Mouse (Mus musculus) testis, adult 2 months (tissue): ENCODE data around the gene Fignl2. TPM values are rescaled to one million over a fixed set of nuclear protein-coding genes. Genes with fewer than 3 reads are reported as not detected.
A peak's percentile ranks its signal among the peaks of the same experiment; 100 is the strongest.

Experiments used
- H3K27ac ChIP-seq: fragments of 200-500 bp; 2 replicates; pipeline ENCODE4 v1.5.1; 2012; ENCODE audit warnings: low read depth, low read length; ENCODE audit not compliant: control insufficient read depth, insufficient read depth
- H3K27me3 ChIP-seq: fragments of 200-500 bp; 2 replicates; pipeline ENCODE4 v1.6.1; 2012; ENCODE audit warnings: mild to moderate bottlenecking, low read length, moderate library complexity; ENCODE audit not compliant: control insufficient read depth, insufficient read depth
- H3K36me3 ChIP-seq: fragments of 200-500 bp; 2 replicates; pipeline ENCODE4 v1.6.1; 2012; ENCODE audit warnings: mild to moderate bottlenecking, low read length; ENCODE audit not compliant: control insufficient read depth, insufficient read depth
- H3K4me1 ChIP-seq: fragments of 200-500 bp; 2 replicates; pipeline ENCODE4 v1.6.1; 2012; ENCODE audit warnings: low read length; ENCODE audit not compliant: control insufficient read depth, insufficient read depth
- H3K4me3 ChIP-seq: fragments of 200-500 bp; 2 replicates; pipeline ENCODE4 v1.5.1; 2012; ENCODE audit warnings: low read depth, mild to moderate bottlenecking, low read length, moderate library complexity, mixed read lengths; ENCODE audit not compliant: control insufficient read depth
- CTCF ChIP-seq: fragments of 200-500 bp; IDR thresholded peaks from 2 replicates; pipeline ENCODE4 v1.5.1; 2012; ENCODE audit warnings: low read depth, mild to moderate bottlenecking, inconsistent platforms, low read length, moderate library complexity; ENCODE audit not compliant: control insufficient read depth, insufficient read depth, insufficient replicate concordance
- POLR2A ChIP-seq: fragments of 200-500 bp; IDR thresholded peaks from 2 replicates; pipeline ENCODE4 v1.6.1; 2012; ENCODE audit warnings: low read depth, mild to moderate bottlenecking, inconsistent platforms, low read length, moderate library complexity; ENCODE audit not compliant: control insufficient read depth
- polyA plus RNA-seq: library from polyadenylated mRNA; depleted of rRNA; stranded (reverse); fragments of >200 nt; gene quantifications from 2 replicates; pipeline ENCODE4 v1.2.3, GENCODE M21; 2012

Fignl2 gene
- polyA plus RNA-seq, 1 experiment: 0.44 TPM

DNA sequence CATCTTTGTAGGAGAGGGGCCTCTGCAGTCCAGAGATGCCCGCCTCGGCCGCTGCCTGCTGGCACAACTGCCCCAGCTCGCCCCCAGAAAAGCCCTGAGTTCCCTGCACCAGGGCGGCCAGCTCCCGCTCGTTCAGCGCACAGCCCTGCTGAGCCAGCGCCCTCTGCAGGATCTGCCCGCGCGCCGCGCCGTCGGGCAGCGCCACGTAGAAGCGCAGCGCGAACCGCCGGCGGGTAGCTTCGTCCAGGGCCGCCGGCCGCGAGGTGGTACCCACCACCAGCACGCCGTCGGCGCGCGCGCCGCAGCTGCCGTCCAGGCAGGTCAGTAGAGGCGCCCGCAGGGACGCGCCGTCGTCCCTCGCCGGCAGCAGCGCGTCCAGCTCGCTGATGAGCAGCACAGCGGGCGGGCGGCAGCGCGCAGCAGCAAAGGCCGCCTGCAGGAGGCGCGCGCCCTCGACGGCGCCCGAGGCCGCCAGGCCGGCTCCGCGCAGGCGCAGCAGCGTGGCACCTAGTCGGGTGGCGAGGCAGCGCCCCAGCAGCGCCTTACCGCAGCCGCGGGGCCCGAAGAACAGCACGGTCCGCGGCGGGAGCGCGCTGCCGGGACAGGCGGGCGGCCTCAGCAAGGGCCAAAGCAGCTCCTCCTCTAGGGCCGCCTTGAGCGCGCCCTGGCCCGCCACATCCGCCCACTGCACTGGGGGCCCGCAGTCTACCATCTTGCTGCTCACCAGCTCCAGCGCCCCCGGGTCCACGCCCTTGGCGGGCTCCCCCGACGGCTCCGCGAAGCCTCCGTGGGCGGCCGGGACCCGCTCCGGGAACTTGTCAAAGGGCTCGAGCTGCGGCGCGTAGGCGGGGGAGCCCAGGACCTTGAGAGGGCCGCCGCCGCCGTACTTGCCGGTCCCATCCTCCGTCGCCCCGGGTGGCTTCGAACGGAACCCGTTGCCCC is 25.5 kb downstream of the Fignl2 start:
- Histone ChIP-seq H3K27ac (no peak overlapping the region), H3K4me1 (peaks cover 17% of the 10 kb centered on the region), H3K36me3 (no peaks in the 10 kb centered on the region), H3K4me3 (peak overlapping the region; percentile 59), H3K27me3 (no peaks in the 10 kb centered on the region)
- TF ChIP-seq POLR2A (no peak), CTCF (no peak)

DNA sequence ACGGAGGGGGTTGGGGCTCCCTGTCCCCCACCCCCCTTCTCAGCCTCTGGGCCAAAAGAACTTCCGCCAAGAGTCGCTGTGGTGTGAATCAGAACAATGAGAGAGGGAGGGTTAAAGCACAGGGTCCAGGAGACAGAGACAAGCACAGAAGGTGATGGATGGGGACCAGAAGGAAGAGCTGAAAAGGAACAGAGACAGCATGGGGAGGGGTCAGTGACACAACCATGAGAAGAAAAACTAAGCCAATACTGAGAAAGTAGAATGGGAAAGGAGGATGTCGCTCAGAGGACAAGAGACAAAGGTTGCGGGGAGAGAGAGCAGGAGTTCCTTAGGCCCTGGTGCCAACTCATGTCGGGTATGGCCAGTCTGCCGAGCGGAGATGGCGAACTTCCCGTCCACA is 26.5 kb downstream of the Fignl2 start:
- H3K4me1 ChIP-seq: peaks cover 19% of the 10 kb centered on the region
- no peaks in the 10 kb centered on the region for H3K27me3 ChIP-seq
- H3K4me3 ChIP-seq: no peak overlapping the region
- no peak for TF ChIP-seq POLR2A
- TF ChIP-seq CTCF: no peak
- H3K27ac ChIP-seq: no peak overlapping the region
- no peaks in the 10 kb centered on the region for H3K36me3 ChIP-seq

DNA sequence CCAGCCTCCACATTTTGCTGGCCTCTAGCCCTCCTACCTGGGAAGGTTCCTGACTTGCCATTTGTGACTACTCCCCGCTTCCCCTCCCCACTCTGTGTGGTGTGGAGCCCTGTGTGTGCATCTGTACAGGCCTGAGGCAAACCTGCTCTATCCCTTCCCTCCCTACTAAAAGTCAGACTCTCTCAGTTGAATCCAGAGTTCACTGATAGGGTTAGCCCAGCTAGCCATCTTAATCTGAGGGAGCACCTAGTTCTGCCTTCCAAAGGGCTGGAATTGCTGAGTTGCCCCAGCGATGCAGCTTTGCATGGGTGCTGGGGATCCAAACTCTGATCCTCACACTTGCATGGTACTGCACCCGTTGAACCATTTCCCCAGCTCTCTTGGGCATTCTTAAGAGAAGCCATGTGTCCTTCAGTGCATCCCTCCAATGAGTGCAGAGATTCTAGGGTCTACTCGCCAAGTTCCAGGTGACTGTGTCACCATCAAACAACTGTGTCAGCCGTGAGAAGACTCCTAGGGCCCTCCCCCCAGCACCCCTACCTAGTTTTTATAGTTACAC is 29.9 kb downstream of the Fignl2 start:
- no peaks in the 10 kb centered on the region for H3K36me3 ChIP-seq
- H3K4me3 ChIP-seq: no peak overlapping the region; the same call in 1 of the 2 replicates
- no peak overlapping the region for H3K27ac ChIP-seq
- H3K27me3 ChIP-seq: peaks cover 2% of the 10 kb centered on the region; the same call in 1 of the 2 replicates
- H3K4me1 ChIP-seq: peaks cover 28% of the 10 kb centered on the region
- no peak for TF ChIP-seq CTCF
- no peak for TF ChIP-seq POLR2A

DNA sequence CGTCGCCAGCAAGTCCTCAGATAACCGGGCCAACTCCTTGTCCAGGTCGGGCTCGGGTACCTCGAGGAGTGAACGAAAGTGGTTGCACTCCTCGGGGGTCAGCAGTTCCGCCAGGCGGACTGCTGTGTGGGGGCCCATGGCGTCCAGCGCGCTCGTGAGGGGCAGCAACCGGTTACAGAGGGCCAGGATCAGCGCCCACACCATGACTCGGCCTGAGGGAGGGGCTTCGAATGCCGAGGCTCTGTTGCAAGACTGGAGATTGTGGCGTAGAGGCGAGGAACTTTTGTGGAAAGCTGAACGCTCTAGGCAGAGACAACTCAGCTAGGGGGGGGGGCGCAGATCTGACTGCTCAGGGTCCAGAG is 31.2 kb downstream of the Fignl2 start, which contains the start of gene Gm47841:
Gene Gm47841, minus strand, starts transcription at position 204 of the 362 bp plus-strand sequence.
- peak within 1 kb of the TSS; percentile 79 for H3K4me3 ChIP-seq
- TF ChIP-seq CTCF (no peak), POLR2A (peak; percentile 72)
- peaks cover 19% of the 10 kb centered on the region for H3K4me1 ChIP-seq
- no peak within 1 kb of the TSS for H3K27ac ChIP-seq
- H3K36me3 ChIP-seq: no peaks in the 10 kb centered on the region
- H3K27me3 ChIP-seq: peaks cover 2% of the 10 kb centered on the region; the same call in 1 of the 2 replicates

DNA sequence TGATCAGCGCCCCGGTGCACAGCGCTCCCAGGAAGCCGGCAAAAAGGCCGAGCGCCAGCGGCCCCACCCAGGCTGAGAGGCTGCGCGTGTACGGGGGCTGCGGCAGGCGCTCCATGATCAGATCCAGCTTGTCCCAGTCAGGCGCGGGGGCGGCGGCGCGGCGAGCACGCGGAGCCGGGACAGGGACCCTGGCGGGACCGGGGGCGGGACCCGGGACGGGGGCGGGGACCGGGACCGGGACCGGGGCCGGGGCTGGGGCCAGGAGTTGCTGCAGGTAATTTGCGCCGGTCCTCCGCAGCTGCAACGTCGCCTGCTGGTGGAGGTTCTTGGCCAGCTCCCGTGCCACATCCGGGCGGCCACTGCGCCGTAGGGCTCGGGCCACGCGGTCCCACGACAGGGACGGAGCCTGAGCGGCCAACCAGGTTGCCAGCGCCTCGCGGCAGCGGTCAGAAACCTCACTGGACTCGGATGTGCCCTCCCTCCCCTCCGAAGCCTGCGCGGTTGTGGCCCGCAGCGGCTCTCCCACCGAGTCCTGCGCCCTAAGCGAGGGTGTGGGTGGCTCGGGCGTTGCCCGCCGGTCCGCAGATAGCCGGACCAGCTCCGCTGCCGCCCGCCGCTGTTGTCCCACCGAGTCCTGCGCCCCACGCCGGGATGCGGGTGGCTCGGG is 31.7 kb downstream of the Fignl2 start:
- H3K36me3 ChIP-seq: no peaks in the 10 kb centered on the region
- peaks cover 14% of the 10 kb centered on the region for H3K4me1 ChIP-seq
- H3K27ac ChIP-seq: no peak overlapping the region
- peak overlapping the region; percentile 79 for H3K4me3 ChIP-seq
- H3K27me3 ChIP-seq: peaks cover 2% of the 10 kb centered on the region; the same call in 1 of the 2 replicates
- no peak for TF ChIP-seq POLR2A
- no peak for TF ChIP-seq CTCF

DNA sequence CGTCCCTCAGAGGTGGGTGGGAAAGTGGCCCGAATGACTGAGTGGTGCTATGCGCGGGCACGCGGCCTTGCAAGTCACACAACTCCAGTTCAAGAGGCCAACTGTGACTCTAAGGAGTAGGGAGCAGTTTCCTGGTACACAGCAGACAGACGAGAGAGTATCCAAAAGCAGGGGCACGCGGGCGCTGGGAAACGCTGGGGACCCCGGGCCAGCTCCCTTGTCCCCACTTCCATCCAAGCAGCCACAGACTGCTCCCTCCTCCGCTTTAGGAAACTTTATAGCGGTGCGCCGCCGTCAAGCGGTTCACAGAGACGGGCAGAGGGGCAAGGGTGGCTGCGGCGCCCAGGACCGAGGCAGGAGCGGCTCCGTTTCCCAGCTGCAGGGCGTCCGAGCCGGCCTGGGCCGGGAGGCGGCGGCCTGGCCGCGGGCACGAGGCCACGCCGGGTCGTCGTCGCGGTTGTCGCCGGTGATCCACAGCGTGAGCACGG is 32.3 kb downstream of the Fignl2 start:
- TF ChIP-seq CTCF (no peak), POLR2A (no peak)
- Histone ChIP-seq H3K27ac (no peak overlapping the region), H3K27me3 (peaks cover 2% of the 10 kb centered on the region; the same call in 1 of the 2 replicates), H3K4me3 (peak overlapping the region; percentile 79), H3K4me1 (peaks cover 12% of the 10 kb centered on the region), H3K36me3 (no peaks in the 10 kb centered on the region)
